Mouse (Mus musculus): ENCODE data around the gene Olfr954.

Gene Olfr954

GRCm38 (mm10) chr9:39456401-39456800, at the start of gene Olfr954:
Olfr954 (plus strand) TSS chr9:39456701.
- DNase-seq = no peak

GRCm38 (mm10) chr9:39427048-39427447, 29.5 kb upstream of the Olfr954 start, which contains the start of gene Olfr952:
Olfr952 (minus strand) TSS chr9:39427148.
- no peak for DNase-seq

- no peak for DNase-seq
These were observed 15.3 kb downstream of the Olfr954 start, which contains the start of gene Olfr955 for GRCm38 (mm10) chr9:39471844-39472243. Olfr955 (minus strand) TSS chr9:39471944.

GRCm38 (mm10) chr9:39493895-39494294, 37.4 kb downstream of the Olfr954 start, which contains the start of gene Olfr44:
Olfr44 (minus strand) TSS chr9:39493995.
- no peak for DNase-seq

GRCm38 (mm10) chr9:39508998-39509397, 52.5 kb downstream of the Olfr954 start:
- DNase-seq = peak; percentile 74

- no peak for DNase-seq
These were observed 52.9 kb downstream of the Olfr954 start for GRCm38 (mm10) chr9:39509412-39509811.
